Mouse (Mus musculus): ENCODE data around the gene Slc25a11.

Slc25a11 gene

GRCm38 (mm10) chr11:70667271-70668150 lies 20.2 kb upstream of the Slc25a11 start:
- no peak for DNase-seq

GRCm38 (mm10) chr11:70666687-70667086 lies 19.4 kb upstream of the Slc25a11 start:
- DNase-seq, result no peak

GRCm38 (mm10) chr11:70664741-70665140 lies 17.5 kb upstream of the Slc25a11 start:
- no peak for DNase-seq

DNA sequence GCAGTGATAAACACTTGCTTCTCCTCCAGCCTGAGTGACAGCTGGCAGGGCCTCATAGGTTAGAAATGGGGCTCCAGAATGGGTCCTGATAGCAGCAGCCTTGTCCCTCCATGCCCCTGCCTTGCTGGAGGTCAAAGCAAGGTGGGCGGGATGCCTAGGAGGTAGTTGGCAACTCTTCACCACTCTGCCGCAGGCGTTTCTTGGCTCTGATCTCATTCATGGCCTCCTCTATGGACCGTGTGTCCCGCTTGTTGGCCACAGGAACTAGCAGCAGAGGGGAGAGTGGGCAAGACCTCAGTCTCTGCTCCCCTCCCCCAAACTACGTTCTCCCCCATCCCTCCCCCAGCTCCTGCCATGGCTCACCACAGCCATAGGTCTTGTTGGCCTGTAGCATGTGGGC lies 16.7 kb upstream of the Slc25a11 start:
- DNase-seq, result no peak

GRCm38 (mm10) chr11:70663101-70663500 lies 15.8 kb upstream of the Slc25a11 start:
- DNase-seq, result no peak

DNA sequence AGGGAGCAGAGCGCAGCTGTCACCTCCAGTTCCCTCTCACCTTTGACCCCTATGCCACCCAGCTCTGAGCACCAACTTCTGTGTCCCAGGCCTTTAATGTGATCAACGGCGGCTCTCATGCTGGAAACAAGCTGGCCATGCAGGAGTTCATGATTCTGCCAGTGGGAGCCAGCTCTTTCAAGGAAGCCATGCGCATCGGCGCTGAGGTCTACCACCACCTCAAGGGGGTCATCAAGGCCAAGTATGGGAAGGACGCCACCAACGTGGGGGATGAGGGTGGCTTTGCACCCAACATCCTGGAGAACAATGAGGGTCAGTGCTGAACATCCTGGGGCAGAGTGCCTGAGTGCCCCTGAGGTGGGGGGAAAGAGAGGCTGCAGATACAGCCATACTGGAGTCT lies 13.3 kb upstream of the Slc25a11 start:
- DNase-seq, result no peak

DNA sequence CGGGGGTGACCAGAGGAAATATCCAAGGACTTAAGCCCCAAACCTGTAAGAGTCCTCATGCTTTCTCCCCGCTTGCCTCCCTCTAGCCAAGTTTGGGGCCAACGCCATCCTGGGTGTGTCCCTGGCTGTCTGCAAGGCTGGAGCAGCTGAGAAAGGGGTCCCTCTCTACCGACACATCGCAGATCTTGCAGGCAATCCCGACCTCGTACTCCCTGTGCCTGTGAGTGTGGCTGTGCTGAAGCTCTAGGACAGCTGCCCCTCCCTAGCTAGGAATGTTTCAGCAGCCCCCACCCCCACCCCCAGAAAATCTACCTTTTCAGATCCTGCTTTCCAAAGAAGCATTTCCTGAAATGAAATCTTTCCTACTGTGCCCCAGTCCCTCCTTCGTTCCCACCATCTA lies 11.7 kb upstream of the Slc25a11 start:
- no peak for DNase-seq

DNA sequence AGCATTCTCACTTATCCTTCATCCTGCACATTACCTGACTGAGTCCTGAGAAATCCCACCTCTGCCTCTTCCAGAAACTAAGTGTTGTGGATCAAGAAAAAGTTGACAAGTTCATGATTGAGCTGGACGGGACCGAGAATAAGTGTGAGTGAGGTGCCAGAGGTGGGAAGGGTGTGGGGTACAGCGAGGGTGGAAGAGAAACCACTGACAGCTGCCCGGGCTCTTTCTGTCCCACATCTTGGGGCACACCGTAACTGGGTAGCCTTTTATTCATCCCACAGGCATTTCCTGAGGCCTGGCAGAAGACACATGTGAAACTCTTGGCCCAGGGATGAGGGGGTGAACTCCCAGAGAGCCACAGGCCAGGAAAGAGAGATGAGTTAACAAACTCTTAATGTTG lies 11.2 kb upstream of the Slc25a11 start:
- DNase-seq, result no peak

- no peak for DNase-seq
Observed at GRCm38 (mm10) chr11:70657991-70658390, 10.7 kb upstream of the Slc25a11 start.

DNA sequence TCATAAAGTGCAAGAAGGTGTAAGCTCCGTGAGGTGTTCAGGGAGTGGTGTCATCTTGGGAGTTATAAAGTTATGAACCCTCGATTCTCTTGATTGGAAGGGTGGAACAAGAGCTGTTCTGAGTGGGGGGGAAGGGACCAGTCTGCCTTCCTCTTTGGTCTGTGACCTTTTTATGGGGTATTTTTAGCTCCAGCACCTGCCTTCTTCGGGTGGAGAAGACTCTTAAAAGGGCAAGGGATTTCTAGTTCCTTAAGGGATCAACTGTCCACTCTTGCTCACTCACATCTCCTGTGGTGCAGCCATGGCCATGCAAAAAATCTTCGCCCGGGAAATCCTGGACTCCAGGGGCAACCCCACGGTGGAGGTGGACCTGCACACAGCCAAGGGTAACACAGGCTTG lies 10.3 kb upstream of the Slc25a11 start:
- DNase-seq, result no peak

DNA sequence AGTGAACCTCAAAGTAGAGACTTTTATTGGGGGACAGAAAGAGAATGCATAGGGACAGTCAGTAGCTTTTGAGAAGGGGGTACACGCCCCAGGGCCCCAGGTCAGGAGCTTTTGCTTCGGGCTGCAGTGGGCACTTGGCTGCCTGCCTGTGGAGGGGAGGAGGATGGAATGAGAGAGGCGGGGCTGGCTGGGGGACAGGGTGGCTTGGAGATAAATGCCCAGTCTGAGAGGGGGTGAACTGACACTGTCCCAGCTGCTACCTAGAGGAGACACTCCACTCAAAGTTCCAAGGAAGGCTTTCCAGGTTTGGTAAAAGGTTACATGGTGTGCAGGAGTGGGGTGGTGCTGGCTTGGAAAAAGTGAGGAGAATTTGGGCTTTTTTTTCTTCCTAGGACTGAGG lies 9.7 kb upstream of the Slc25a11 start, which contains the start of gene Eno3:
Gene Eno3 (plus strand): TSS at position 239 of the 400 bp plus-strand sequence.
- DNase-seq, result no peak

DNA sequence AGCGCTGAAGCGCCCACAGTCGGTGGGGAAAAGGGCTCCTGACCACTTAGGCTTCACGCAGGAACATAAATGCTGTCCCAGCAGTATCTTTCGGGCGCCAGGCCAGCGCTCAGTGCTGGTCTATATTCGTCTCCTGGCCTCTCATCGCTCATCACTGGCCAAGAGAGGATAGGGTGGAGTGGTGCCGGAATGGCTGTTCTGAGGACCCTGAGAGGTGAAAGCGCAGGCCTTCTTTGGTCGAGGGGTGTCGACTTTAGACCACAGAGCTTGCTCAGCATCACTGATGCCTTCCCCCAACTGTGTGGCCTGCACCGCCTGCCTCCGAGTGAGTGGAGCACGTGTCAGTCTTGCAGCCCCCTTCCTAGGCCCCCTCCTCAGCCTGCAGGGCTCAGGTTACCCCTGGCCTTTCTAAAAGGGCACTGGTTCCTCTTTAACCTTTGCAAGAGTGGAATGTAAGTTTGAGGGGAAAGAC lies 9.2 kb upstream of the Slc25a11 start:
- peak in 1 of 2 experiments; percentile 55 for DNase-seq

GRCm38 (mm10) chr11:70655571-70656455 lies 8.5 kb upstream of the Slc25a11 start:
- peak in 1 of 2 experiments; percentile 50 for DNase-seq

DNA sequence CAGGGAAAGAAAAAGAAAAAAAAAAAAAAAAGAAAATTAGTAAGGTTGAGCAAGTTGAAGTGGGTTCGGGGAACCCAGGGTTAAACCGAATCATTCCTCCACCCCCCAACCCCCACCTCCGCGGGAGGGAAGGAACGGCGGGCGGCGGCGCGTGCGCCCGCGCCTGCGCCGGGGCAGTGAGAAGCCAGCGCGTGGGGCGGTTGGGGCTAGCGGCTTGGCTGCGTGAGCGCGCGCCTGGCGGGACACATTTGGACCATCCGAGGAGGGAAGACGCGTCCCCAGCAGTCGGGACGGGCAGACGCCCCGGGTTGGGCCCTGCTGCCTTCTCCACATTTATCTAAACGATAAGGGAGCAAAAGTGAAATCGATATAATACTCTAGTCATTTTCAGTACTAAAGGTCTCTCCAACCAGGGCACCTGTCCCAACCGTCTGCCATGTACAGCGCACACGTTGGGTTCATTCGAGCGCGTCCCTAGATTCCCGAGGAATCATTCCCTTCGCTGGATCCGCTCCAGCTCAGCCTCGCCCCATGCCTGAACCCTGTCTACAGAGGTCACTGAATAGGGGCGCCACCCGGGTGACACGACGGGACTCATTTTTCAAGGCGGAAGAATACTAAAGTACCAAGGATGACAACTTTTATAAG lies 7.8 kb upstream of the Slc25a11 start:
- peak; percentile 72 to 73 for DNase-seq

- DNase-seq, result peak; percentile 59 to 62
Observed at GRCm38 (mm10) chr11:70654198-70654922, 7.1 kb upstream of the Slc25a11 start, which contains the start of gene Pfn1. Pfn1 (minus strand) TSS chr11:70654644.

- DNase-seq, result peak in 1 of 2 experiments; percentile 58
Observed at GRCm38 (mm10) chr11:70653345-70654197, 6.3 kb upstream of the Slc25a11 start.

GRCm38 (mm10) chr11:70652884-70653344 lies 5.6 kb upstream of the Slc25a11 start:
- DNase-seq, result no peak

DNA sequence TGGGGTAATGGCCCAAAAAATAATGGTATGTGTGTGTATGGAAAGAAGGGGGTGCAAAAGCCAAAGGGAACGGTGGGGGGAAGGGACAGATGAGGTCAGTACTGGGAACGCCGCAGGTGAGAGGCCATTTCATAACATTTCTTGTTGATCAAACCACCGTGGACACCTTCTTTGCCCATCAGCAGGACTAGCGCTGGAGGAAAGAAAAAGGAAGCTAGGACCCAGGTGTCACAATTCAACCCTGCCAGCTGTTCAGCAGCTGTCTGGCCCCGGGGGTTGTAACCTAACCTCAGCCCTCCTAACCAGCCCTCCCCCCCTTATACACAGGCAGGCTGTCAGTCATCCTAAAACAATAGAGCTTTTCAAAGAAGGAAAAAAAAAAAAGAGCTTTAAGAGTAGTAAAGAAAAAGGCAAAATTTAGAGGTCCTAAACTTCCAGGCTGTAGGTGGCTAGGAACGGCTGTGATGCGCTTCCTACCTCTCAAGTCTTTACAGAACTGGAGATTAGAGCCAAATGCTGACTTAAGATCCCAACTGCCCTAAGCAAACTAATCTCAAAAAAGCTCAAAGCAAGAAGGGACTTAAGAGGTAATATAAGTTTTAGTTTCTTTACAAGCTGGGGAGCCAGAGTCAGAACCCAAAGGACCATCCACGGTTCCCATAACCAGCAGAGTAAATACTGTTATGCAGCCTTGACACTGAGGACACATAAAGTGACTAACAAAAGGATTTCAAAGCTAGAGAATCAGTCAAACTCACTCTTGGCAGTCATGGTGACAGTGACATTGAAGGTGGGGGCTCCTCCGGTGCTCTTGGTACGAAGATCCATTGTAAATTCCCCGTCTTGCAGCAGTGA lies 5.0 kb upstream of the Slc25a11 start:
- DNase-seq, result no peak

GRCm38 (mm10) chr11:70651391-70651790 lies 4.1 kb upstream of the Slc25a11 start:
- DNase-seq, result no peak
